Mouse (Mus musculus) heart, adult 2 months (tissue): ENCODE results near the gene Ubtd2. TPM values are rescaled to one million over a fixed set of nuclear protein-coding genes. Genes with fewer than 3 reads are reported as not detected.
A peak's percentile ranks its signal among the peaks of the same experiment; 100 is the strongest.

Source experiments
- DNase-seq, 2 experiments: peaks; one replicate each; pipeline ENCODE4 v3.0.0; 2021
- H3K27ac ChIP-seq: fragments of 200-600 bp; 2 replicates; pipeline ENCODE4 v1.8.1; 2022
- H3K27me3 ChIP-seq: fragments of 200-500 bp; 2 replicates; pipeline ENCODE4 v1.6.1; 2012; ENCODE audit warnings: mild to moderate bottlenecking, low read length, inconsistent platforms, mixed read lengths; ENCODE audit not compliant: control insufficient read depth, insufficient read depth
- H3K36me3 ChIP-seq: fragments of 200-500 bp; 2 replicates; pipeline ENCODE4 v1.6.1; 2012; ENCODE audit warnings: low read length, inconsistent platforms; ENCODE audit not compliant: control insufficient read depth, insufficient read depth
- H3K4me1 ChIP-seq: fragments of 200-500 bp; 2 replicates; pipeline ENCODE4 v1.6.1; 2011; ENCODE audit warnings: low read length; ENCODE audit not compliant: control insufficient read depth, insufficient read depth
- H3K4me3 ChIP-seq: fragments of 200-600 bp; 2 replicates; pipeline ENCODE4 v1.8.1; 2022
- H3K79me2 ChIP-seq: fragments of 200-500 bp; replicated peaks from 2 replicates; pipeline ENCODE4 v1.6.1; 2012; ENCODE audit warnings: mild to moderate bottlenecking, inconsistent platforms, low read length, moderate library complexity, mixed read lengths; ENCODE audit not compliant: control insufficient read depth, insufficient read depth
- H3K9ac ChIP-seq: fragments of 200-500 bp; 2 replicates; pipeline ENCODE4 v1.6.1; 2012; ENCODE audit warnings: low read depth, mild to moderate bottlenecking, control low read depth, inconsistent platforms, low read length, mixed read lengths
- CTCF ChIP-seq: fragments of 200-600 bp; IDR thresholded peaks from 2 replicates; pipeline ENCODE4 v1.8.1; 2022; ENCODE audit warnings: antibody characterized with exemption, mild to moderate bottlenecking, moderate library complexity
- EP300 ChIP-seq: fragments of 200-500 bp; IDR thresholded peaks from 2 replicates; pipeline ENCODE4 v1.6.1; 2011; ENCODE audit warnings: low read depth, low read length, control low read depth; ENCODE audit not compliant: insufficient read depth
- POLR2A ChIP-seq: fragments of 200-500 bp; IDR thresholded peaks from 2 replicates; pipeline ENCODE4 v1.6.1; 2011; ENCODE audit warnings: mild to moderate bottlenecking, low read depth, low read length, control low read depth; ENCODE audit not compliant: insufficient read depth
- WGBS: fragments of 180-500 bp; shearing (Covaris S2); methylation state at CpG from one replicate; pipeline ENCODE4 v1.1.7; 2018; 5-methylcytosine and 5-hydroxymethylcytosine counted together
- intact Hi-C: fragments of 180-260 bp; cut with DNase I; formaldehyde crosslinking; loops from one replicate; pipeline ENCODE4 v1.15.1; 2025
- polyA plus RNA-seq: library from polyadenylated mRNA; depleted of rRNA; stranded (reverse); fragments of >200 nt; gene quantifications from 2 replicates; pipeline ENCODE4 v1.2.3, GENCODE M21; 2012
- total RNA-seq, 2 experiments: library from RNA; stranded (reverse); gene quantifications; 2 replicates each; pipeline ENCODE4 v1.2.3; 2021

The Ubtd2 gene
- total and polyA plus RNA-seq, 3 experiments, result 4.2 to 5.1 (median 4.5) TPM

DNA sequence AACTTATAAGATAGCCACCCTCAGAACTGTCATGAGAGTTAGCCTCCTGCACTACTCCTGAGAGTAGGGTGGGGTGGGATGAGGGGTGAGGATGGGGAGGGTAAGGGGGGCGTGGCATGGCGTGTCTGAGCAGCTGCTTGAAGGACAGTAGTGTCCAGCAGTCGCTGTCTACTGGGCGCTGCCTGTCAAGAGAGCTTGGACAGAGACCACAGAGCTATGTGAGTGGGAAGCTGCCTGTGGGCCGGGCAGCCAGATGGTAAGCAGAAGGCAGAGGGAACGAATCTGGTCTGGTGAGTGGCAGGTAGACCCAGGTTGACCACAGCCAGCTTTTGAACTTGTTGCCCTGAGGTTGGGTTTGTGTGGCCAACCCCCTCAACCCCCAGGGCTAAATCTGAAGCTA, 85.3 kb downstream of the Ubtd2 start:
- Histone ChIP-seq H3K4me3 (no peak overlapping the region), H3K4me1 (peaks cover 26% of the 10 kb centered on the region), H3K79me2 (no peaks in the 10 kb centered on the region), H3K36me3 (no peaks in the 10 kb centered on the region), H3K27ac (no peak overlapping the region; the same call in 1 of the 2 replicates), H3K9ac (no peak overlapping the region), H3K27me3 (no peaks in the 10 kb centered on the region)
- 80% methylated on average over 6 of the region's 6 CpGs for WGBS
- intact Hi-C loops, result no loop called here
- no peak for DNase-seq
- TF ChIP-seq CTCF (no peak), EP300 (no peak), POLR2A (no peak)

DNA sequence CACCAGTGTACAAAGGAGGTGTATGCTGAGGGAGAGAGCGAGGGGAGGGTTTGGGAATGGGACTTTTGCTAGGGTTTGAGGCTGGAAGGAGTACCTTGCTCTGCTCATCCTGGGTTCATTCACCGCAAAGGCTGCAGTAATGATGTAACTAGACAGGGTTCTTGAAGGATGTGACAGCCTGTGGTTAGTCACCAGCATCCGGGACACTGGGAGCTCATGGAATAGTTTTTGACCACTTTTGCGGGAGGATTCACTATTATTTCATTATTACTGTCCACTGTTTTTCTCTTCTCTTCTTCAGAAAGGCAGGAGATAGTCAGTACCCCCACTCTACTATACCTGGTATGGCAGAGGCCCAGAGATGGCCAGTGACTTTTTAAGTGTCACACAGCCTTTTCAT, 87.0 kb downstream of the Ubtd2 start:
- TF ChIP-seq POLR2A (no peak), CTCF (no peak), EP300 (no peak)
- Histone ChIP-seq H3K79me2 (no peaks in the 10 kb centered on the region), H3K4me1 (peaks cover 34% of the 10 kb centered on the region), H3K9ac (no peak overlapping the region), H3K36me3 (peaks cover 2% of the 10 kb centered on the region; the same call in 1 of the 2 replicates), H3K27ac (peak overlapping the region; percentile 60), H3K4me3 (no peak overlapping the region), H3K27me3 (no peaks in the 10 kb centered on the region)
- intact Hi-C loops, result no loop called here
- 85% methylated on average over 4 of the region's 4 CpGs for WGBS
- DNase-seq, result no peak

DNA sequence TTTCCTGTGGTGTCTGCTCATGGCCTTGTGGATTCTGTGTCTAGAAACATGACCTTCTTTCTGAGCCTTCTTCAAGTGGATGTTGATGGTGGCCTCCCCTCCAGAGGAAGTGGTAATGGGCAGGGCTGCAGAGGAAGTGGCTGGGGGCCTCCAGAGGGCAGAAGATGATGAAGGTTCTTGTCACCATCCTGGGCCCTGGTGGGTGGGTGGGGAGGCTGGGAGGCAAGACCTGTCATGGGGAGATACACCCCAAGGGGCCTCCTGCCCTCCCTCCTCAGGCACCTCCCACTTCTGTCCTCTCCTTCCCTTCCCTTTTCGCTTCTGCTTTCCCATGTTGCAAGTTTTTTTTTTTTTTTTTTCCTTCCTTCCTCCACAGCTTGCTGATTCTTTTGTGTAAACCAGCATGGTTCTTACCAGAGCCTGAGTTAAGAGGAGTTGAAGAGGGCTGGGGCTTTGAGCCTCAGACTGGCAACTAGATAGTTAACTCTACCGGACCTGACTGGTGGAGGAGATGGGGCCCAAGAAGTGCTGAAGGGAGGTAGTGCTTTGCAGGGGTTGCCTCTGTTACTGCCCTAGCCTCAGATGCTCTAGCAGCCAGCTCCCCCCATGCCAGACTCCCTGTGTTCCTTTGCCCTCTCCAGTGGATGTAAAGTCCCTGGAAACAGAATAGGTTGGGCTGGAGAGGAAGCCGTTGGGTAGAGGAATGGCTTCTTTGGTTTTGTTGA, 87.7 kb downstream of the Ubtd2 start:
- no peak overlapping the region for H3K9ac ChIP-seq
- TF ChIP-seq CTCF (no peak), EP300 (no peak), POLR2A (no peak)
- H3K27me3 ChIP-seq, result no peaks in the 10 kb centered on the region
- H3K79me2 ChIP-seq, result no peaks in the 10 kb centered on the region
- no peak overlapping the region for H3K4me3 ChIP-seq
- 30% methylated on average over 3 of the region's 3 CpGs for WGBS
- peaks cover 2% of the 10 kb centered on the region; the same call in 1 of the 2 replicates for H3K36me3 ChIP-seq
- DNase-seq, result peak in 1 of 2 experiments; percentile 71
- H3K27ac ChIP-seq, result peak overlapping the region; percentile 60
- peaks cover 39% of the 10 kb centered on the region for H3K4me1 ChIP-seq
- intact Hi-C loops, result no loop called here

- peak overlapping the region; percentile 17; the same call in 1 of the 2 replicates for H3K27ac ChIP-seq
- H3K79me2 ChIP-seq, result no peaks in the 10 kb centered on the region
- WGBS, result 76% methylated on average over 6 of the region's 6 CpGs
- no peak overlapping the region for H3K4me3 ChIP-seq
- DNase-seq, result no peak
- peaks cover 33% of the 10 kb centered on the region for H3K4me1 ChIP-seq
- H3K9ac ChIP-seq, result no peak overlapping the region
- TF ChIP-seq CTCF, result no peak
- TF ChIP-seq POLR2A, result no peak
- no peak for TF ChIP-seq EP300
- H3K27me3 ChIP-seq, result no peaks in the 10 kb centered on the region
- H3K36me3 ChIP-seq, result peaks cover 2% of the 10 kb centered on the region; the same call in 1 of the 2 replicates
- intact Hi-C loops, result no loop called here
Observed at GRCm38 (mm10) chr11:32544041-32544440, 88.9 kb downstream of the Ubtd2 start.

GRCm38 (mm10) chr11:32544497-32544896, 89.3 kb downstream of the Ubtd2 start:
- TF ChIP-seq EP300 (no peak), POLR2A (no peak), CTCF (no peak)
- WGBS, result 80% methylated on average over 5 of the region's 5 CpGs
- Histone ChIP-seq H3K4me3 (no peak overlapping the region), H3K27ac (peak overlapping the region; percentile 17; the same call in 1 of the 2 replicates), H3K27me3 (no peaks in the 10 kb centered on the region), H3K79me2 (no peaks in the 10 kb centered on the region), H3K36me3 (peaks cover 4% of the 10 kb centered on the region; the same call in 1 of the 2 replicates), H3K4me1 (peaks cover 34% of the 10 kb centered on the region), H3K9ac (no peak overlapping the region)
- no peak for DNase-seq
- intact Hi-C loops, result no loop called here

- no peaks in the 10 kb centered on the region for H3K79me2 ChIP-seq
- no peak overlapping the region for H3K27ac ChIP-seq
- 89% methylated on average over 12 of the region's 12 CpGs for WGBS
- no peak overlapping the region for H3K4me3 ChIP-seq
- peaks cover 38% of the 10 kb centered on the region for H3K4me1 ChIP-seq
- no peak for DNase-seq
- peaks cover 9% of the 10 kb centered on the region; the same call in 1 of the 2 replicates for H3K36me3 ChIP-seq
- TF ChIP-seq CTCF, result no peak
- no peak for TF ChIP-seq POLR2A
- no peak for TF ChIP-seq EP300
- H3K9ac ChIP-seq, result no peak overlapping the region
- intact Hi-C loops, result no loop called here
- H3K27me3 ChIP-seq, result no peaks in the 10 kb centered on the region
Observed at GRCm38 (mm10) chr11:32545605-32546004, 90.4 kb downstream of the Ubtd2 start.
